Mouse (Mus musculus): ENCODE data around the gene Ccdc177.

The Ccdc177 gene

DNA sequence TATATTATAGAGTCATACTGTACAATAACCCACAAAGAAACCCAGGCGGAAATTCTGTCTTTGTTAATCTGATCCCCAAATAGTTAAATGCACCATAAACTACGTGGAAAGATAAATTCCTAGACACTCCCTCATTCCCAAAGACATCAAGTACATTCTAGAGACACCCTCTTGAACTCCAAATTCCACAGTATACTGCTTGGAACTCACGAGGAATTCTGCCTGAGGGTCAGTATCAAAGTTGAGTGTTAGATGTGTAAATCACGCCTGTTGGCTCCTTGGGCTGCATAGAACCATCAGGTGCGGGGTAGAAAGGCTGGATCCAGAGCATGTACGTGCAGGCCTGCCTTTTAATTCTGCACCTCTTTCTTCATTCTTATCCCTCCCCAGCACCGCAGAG, 14.3 kb upstream of the Ccdc177 start:
- no peaks in the 10 kb centered on the region for H3K36me3 ChIP-seq (ENCODE audit: control insufficient read depth, insufficient read depth, low read length, poor library complexity, severe bottlenecking)
- no peaks in the 10 kb centered on the region for H3K27me3 ChIP-seq (ENCODE audit: control insufficient read depth, insufficient read depth, low read length, poor library complexity, severe bottlenecking)
- DNase-seq (ENCODE audit: low read depth, low spot score) = no peak

DNA sequence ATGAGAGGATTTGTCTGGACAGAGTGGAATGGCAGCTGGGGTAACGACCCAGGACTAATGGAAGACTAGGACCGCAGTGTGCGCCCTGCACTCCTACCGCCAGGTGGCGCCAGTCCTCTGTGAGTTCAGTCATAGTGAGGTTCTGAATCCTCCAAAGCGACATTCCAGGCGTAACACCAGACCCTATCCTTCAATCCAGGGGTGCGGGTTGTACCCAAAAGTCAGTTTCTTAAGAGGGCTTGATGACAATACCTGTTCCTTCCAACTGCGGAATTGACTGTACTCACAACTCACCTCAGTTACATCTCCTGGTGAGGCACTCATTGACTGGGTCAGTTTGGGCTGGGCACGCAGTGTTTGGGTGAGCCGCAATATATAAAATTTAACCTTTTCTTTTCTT, 9.2 kb upstream of the Ccdc177 start:
- Histone ChIP-seq H3K27me3 (ENCODE audit: control insufficient read depth, insufficient read depth, low read length, poor library complexity, severe bottlenecking) (no peaks in the 10 kb centered on the region), H3K36me3 (ENCODE audit: control insufficient read depth, insufficient read depth, low read length, poor library complexity, severe bottlenecking) (no peaks in the 10 kb centered on the region)
- peak; percentile 85 for DNase-seq (ENCODE audit: low read depth, low spot score)

DNA sequence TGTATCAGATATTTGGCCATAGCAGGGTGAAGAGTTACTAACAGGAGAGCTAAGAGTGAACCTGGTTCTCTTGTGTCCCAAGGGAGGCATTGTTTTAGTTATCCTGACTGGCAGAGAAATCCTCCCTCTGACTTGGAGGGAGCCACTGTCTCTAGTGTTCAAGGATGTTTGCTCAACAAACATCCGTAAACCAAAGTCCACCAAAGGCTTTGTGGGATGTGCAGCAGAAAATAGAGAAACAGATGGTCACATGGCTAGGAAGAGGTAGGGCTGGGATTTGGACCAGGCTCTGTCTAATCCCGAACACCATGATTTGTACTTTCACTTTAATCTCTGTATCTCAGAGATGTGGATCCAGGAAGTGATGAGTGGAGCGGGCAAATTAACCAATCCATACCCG, 3.6 kb upstream of the Ccdc177 start:
- no peak for DNase-seq (ENCODE audit: low read depth, low spot score)
- H3K27me3 ChIP-seq (ENCODE audit: control insufficient read depth, insufficient read depth, low read length, poor library complexity, severe bottlenecking) = no peaks in the 10 kb centered on the region
- H3K36me3 ChIP-seq (ENCODE audit: control insufficient read depth, insufficient read depth, low read length, poor library complexity, severe bottlenecking) = no peaks in the 10 kb centered on the region

DNA sequence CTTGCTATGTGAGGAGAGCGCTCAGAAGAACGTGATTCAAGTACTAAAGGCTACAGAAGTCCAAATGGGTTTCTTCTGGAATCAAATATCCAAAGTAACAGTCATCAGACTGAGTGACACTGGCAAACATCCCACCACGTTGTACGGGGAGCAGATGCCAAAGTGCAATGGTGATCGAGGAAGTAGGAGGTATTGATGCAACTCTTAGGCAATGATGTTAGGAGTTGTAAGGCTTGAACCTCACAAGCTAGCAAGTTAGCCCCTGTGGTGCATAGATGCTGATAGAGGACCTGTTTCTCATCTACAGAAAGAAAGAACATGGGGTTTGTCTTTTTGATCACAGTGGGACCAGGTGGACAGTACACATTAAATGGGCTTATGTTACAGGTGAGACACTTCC, 2.5 kb upstream of the Ccdc177 start:
- Histone ChIP-seq H3K36me3 (ENCODE audit: control insufficient read depth, insufficient read depth, low read length, poor library complexity, severe bottlenecking) (no peaks in the 10 kb centered on the region), H3K27me3 (ENCODE audit: control insufficient read depth, insufficient read depth, low read length, poor library complexity, severe bottlenecking) (peaks cover 3% of the 10 kb centered on the region; the same call in 1 of the 2 replicates)
- DNase-seq (ENCODE audit: low read depth, low spot score) = no peak

DNA sequence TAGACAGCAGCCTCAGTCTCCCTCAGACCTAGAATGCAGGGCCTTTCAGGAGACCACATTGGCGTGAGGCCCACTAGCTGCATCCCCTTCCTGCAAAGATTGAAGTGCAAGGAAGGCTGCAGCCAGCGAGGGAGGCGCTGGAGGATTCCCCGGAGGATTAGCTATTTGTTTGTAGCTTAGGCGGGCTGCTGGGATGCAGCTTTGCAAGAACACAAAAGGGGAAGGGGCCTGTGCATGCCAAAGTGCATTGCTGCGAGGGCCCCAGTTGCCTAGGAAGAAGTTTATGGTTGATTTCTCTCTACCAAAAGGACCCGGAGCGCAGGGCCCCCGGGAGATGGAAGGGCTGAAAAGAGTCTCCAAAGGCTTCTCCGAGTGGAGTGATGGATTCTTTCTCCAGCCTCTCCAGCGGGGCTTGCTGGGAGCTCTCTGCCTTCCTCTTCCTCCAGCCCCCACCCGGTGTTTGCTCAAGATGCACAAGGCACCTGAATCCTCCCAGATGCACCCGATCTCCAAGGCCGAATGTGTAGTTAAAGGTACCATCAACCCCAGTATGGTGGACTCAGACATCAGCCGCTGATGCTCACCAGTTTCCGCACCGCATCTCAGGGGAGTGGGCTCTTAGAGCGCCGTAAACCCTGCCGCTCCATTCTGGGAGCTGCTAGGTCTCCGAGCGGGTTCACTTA, 633 bp downstream of the Ccdc177 start:
- DNase-seq (ENCODE audit: low read depth, low spot score) = no peak
- Histone ChIP-seq H3K27me3 (ENCODE audit: control insufficient read depth, insufficient read depth, low read length, poor library complexity, severe bottlenecking) (peaks cover 4% of the 10 kb centered on the region; the same call in 1 of the 2 replicates), H3K36me3 (ENCODE audit: control insufficient read depth, insufficient read depth, low read length, poor library complexity, severe bottlenecking) (no peaks in the 10 kb centered on the region)

DNA sequence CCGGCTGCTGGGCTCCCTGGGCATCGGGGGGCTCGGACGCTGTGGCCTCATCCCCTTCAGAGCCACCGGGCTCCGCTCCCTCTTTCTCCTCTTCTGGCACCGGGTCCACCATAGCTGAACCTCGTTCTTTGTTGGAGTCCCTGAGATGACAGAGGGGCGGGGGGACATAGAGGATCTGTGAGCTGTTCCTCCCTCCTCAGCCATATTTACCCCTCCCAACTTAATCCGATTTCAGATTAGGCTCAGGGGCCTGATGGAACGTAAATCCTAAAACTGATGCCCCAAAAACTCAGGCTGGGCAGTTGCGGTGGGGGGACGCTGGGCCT, 1.1 kb downstream of the Ccdc177 start:
- DNase-seq (ENCODE audit: low read depth, low spot score) = no peak
- H3K27me3 ChIP-seq (ENCODE audit: control insufficient read depth, insufficient read depth, low read length, poor library complexity, severe bottlenecking) = peaks cover 4% of the 10 kb centered on the region; the same call in 1 of the 2 replicates
- H3K36me3 ChIP-seq (ENCODE audit: control insufficient read depth, insufficient read depth, low read length, poor library complexity, severe bottlenecking) = no peaks in the 10 kb centered on the region

DNA sequence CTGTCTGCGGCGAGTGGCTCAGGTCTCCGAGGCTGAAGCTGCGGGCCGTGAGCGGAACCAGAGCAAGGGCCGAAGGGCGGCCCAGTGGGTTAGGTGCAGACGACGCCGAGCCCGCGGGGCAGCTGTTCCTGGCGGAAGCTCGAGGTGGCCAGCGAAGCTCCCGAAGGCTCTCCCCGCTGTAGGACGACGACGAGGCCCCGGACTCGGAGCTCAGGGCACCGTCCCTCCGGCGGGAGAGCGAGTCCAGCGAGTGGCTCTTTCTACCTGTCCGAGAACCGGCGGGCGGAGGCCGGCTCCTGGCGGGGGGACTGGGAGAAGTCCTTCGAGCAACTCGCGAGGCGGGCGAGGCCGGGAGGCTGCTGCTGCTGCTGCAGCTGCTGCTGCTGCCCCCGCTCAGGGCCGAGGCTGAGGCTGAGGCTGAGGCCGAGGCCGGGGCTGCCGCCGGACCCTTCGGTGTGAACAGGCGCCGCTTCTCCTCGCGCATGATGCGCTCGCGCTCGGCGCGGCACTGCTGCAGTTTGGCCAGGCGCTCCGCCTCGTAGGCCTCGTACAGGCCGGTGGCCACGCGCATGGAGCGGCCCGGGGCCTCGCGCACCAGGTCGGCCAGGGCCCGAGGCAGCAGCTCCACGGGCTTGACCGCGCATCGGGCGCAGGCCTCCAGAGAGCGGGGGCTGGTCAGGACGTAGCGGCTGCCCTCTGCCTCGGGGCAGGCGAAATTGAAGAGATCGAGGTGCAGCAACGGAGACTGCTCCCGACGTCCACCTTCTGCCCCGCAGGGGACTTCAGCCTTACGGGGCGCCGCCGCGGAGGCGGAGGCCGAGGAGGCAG, 1.7 kb downstream of the Ccdc177 start:
- no peaks in the 10 kb centered on the region for H3K36me3 ChIP-seq (ENCODE audit: control insufficient read depth, insufficient read depth, low read length, poor library complexity, severe bottlenecking)
- H3K27me3 ChIP-seq (ENCODE audit: control insufficient read depth, insufficient read depth, low read length, poor library complexity, severe bottlenecking) = peaks cover 4% of the 10 kb centered on the region; the same call in 1 of the 2 replicates
- no peak for DNase-seq (ENCODE audit: low read depth, low spot score)

DNA sequence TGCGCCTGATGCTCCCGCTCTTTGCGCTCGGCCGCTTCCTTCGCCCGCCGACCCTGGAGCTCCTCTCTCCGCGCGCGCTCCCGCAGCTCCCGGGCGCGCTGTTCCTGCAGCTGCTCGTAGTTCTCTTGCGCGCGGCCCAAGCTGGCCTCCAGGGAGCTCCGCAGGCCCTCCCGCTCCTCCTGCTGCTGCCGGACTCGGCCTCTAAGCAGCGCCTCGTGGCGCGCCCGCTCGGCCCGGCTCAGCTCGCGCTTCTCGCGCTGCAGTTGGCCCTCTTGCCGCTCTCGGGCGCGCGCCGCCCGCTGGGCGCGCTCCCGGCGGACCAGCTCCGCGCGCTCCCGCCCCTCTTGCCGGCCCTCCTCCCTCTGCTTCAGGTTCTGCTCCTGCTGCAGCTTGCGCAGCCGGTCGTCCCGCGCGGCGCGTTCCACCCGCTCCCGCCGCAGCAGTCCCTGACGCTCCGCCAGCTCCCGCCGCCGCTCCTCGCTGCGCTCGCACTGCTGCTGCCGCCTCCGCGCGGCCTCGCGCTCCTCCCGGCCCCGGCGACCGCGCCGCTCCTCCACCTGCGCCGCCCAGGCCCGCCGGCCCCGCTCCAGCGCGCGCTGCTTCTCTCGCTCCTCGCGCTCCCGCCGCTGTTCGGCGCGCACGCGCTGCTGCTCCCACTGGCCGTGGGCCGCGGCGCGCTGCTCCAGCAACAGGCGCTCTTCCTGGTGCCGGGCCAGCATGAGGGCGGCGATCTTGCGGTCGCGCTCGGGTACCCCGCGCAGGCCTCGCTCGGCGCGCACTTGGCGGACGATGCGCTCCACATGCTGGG, 2.5 kb downstream of the Ccdc177 start:
- Histone ChIP-seq H3K36me3 (ENCODE audit: control insufficient read depth, insufficient read depth, low read length, poor library complexity, severe bottlenecking) (no peaks in the 10 kb centered on the region), H3K27me3 (ENCODE audit: control insufficient read depth, insufficient read depth, low read length, poor library complexity, severe bottlenecking) (peaks cover 4% of the 10 kb centered on the region; the same call in 1 of the 2 replicates)
- DNase-seq (ENCODE audit: low read depth, low spot score) = peak; percentile 33

DNA sequence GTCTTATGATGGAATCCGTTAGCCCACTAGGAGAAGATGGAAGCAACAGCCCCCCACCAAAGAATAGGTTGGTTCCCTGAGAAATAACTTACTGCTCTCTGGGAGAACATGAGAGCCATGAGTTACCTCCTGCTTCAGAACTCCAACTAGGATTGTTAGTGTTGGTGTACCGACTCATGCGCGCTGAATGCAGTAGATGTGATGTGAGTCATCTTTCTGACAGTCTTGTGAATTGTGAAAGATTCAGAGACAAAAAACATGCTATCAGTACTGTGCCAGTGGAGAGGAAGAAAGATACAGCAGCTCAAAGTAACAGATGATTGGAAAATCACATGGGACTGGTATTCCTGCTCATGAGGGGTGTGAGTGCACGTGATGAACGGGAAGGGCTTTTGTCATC, 8.9 kb downstream of the Ccdc177 start:
- DNase-seq (ENCODE audit: low read depth, low spot score) = no peak
- H3K27me3 ChIP-seq (ENCODE audit: control insufficient read depth, insufficient read depth, low read length, poor library complexity, severe bottlenecking) = 0 out of 2 replicates have a peak, but pooled peaks cover 2% of the 10 kb centered on the region
- H3K36me3 ChIP-seq (ENCODE audit: control insufficient read depth, insufficient read depth, low read length, poor library complexity, severe bottlenecking) = no peaks in the 10 kb centered on the region

DNA sequence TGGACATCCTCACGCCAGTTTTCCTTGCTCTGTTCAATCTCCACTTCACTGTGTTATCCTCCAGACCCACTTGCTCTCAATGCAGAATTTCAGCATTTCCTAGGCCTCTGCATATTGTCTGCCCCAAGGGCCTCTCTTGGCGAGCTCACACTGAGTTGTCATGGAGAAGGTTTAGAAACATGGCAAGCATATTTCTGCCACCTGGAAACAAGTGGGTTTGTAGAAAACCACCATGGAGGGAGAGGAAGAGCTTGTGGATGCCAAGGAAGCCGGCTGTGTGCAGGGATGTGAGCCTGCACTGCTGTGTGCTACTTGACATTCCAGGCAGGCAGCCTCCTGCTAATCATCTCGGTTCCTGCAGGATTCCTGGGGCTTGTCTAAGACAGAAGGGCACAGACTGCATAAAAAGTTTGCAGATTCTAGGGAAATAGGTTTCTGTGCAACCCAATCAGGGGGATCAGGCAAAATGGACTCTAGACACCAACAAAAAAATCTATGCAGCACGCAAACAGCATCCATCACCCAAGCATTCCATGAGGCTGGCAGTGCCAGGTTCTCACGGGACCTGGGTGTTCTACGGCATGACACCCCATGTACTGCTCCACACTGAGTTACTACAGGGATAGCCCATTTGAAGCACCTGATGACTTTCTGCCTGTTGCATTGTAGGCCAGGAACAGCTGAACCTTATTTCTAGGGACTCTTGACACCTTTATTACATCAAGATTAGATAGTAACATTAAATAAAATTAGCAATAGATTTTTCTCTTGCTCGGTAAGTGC, 14.3 kb downstream of the Ccdc177 start:
- no peak for DNase-seq (ENCODE audit: low read depth, low spot score)
- H3K36me3 ChIP-seq (ENCODE audit: control insufficient read depth, insufficient read depth, low read length, poor library complexity, severe bottlenecking) = no peaks in the 10 kb centered on the region
- 0 out of 2 replicates have a peak, but pooled peaks cover 2% of the 10 kb centered on the region for H3K27me3 ChIP-seq (ENCODE audit: control insufficient read depth, insufficient read depth, low read length, poor library complexity, severe bottlenecking)

DNA sequence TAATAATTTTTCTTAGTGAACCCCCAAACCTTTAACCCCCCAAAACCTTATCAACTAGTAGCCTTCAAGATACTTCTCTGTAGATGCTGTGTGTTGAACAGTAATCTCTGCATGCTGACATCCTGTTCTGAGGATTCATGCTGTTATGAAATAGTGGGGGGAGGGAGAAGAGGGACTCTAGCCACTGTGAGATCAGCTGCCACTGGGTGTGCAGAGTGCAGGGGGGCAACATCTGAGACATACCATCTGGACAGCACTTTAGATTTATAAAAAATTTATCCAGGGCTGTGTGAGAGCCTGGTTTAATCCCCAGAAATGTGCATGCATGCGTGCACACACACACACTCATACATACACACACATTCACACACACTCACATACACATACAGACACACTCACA, 15.9 kb downstream of the Ccdc177 start:
- 0 out of 2 replicates have a peak, but pooled peaks cover under 1% of the 10 kb centered on the region for H3K27me3 ChIP-seq (ENCODE audit: control insufficient read depth, insufficient read depth, low read length, poor library complexity, severe bottlenecking)
- no peak for DNase-seq (ENCODE audit: low read depth, low spot score)
- H3K36me3 ChIP-seq (ENCODE audit: control insufficient read depth, insufficient read depth, low read length, poor library complexity, severe bottlenecking) = no peaks in the 10 kb centered on the region

DNA sequence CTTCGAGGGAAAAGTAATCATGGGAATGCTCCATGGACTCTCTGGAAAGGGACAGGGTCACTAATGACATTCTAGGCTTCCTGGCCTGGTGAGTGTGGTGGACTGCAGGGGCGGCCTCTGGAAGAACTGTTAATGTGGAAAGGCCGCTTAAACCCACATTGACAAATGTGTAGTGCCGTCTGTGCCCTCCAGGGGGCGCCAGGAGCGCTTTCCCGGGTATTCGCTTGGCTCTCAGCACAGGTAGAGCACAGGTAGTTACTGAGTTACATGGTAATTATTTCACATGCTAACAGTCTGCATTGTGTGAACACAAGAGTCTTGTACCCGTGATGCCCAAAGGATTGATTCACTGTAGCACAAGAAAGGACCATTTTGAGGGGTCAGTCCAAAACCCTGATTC, 21.0 kb downstream of the Ccdc177 start:
- Histone ChIP-seq H3K36me3 (ENCODE audit: control insufficient read depth, insufficient read depth, low read length, poor library complexity, severe bottlenecking) (no peaks in the 10 kb centered on the region), H3K27me3 (ENCODE audit: control insufficient read depth, insufficient read depth, low read length, poor library complexity, severe bottlenecking) (no peaks in the 10 kb centered on the region; the same call in none of the 2 replicates)
- DNase-seq (ENCODE audit: low read depth, low spot score) = peak; percentile 36

DNA sequence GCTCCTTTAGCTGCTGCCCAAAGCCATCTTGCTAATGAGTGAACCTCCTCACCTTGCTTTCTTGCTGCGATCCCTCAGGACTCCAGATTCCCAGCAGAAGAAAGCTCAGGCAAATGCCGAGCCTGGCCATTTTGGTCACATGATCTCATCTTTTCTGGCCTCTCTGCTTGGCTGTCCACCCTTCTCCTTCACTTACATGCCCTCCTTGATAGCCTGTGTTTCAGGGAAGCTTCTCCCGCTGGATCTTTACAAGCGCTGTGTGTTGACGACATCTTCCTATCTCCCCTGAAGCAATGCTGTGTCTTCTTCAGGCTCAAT, 23.2 kb downstream of the Ccdc177 start:
- no peak for DNase-seq (ENCODE audit: low read depth, low spot score)
- Histone ChIP-seq H3K27me3 (ENCODE audit: control insufficient read depth, insufficient read depth, low read length, poor library complexity, severe bottlenecking) (no peaks in the 10 kb centered on the region; the same call in none of the 2 replicates), H3K36me3 (ENCODE audit: control insufficient read depth, insufficient read depth, low read length, poor library complexity, severe bottlenecking) (no peaks in the 10 kb centered on the region)

Data from splenic B cell, adult 2 months (primary cell).